Mouse (Mus musculus): ENCODE measurements at regions not wholly inside any gene's neighbourhood (a gene's known extent, or its start where the extent isn't known, plus 50 kb on each side); places are given as distances from the start of the nearest gene placed in this dataset.

GRCm38 (mm10) chr4:105346846-105347245 lies 189.7 kb downstream of the Plpp3 start:
- TF ChIP-seq CTCF (IDR thresholded peaks at IDR 0.05; ENCODE audit: low read depth) (no peak), EP300 (optimal IDR thresholded peaks at IDR 0.05) (no peak)

Measured in stomach, postnatal 0 days (tissue).